19 mouse cellular contexts compared by ENCODE assay signal in the genomic region with DNA sequence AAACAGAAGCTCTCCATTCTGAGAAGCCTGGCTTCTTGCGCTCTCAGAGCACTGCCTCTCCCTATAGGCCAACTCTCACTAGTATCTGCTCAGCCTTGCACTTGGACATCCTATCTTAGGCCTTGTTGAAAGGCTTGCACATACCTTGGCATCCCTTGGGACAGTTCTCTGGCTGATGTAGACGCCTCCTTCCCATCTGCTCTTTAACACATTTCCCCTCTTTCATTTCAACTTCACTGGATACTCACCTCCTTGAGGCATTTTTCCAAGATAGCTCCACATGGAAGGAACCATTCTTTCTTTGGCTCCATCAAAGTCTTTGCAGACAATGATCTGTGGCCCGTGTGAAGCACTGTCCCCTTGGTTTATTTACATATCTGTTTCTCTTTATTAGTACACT.
A peak's percentile ranks its signal among the peaks of the same experiment; 100 is the strongest.
DNase-seq lines count a peak whose midpoint lies in the region; ATAC-seq and TF ChIP-seq lines count a peak whose summit lies in the region.
"Had no signal": no experiment of that assay in that cellular context is flagged by ENCODE, and none has a peak within 500 bp of the region (broad histone marks: within the 10 kb centered on the region; RNA-seq: fewer than 3 reads in every experiment).

No protein-coding gene starts in this region.

- no peak overlapping the region for H3K4me3 ChIP-seq in layer of hippocampus, adult 2 months
- H3K4me3 ChIP-seq: embryonic facial prominence, embryonic 10.5 days; embryonic facial prominence, embryonic 12.5 days; forebrain, embryonic 12.5 days had no signal

- no peak for TF ChIP-seq CTCF in layer of hippocampus, adult 2 months (conservative IDR thresholded peaks at IDR 0.05)

- no peak for DNase-seq in frontal cortex, postnatal 10 days (ENCODE audit: low spot score in 2 of 2)
- no peak for DNase-seq in layer of hippocampus, adult 2 months (ENCODE audit: low spot score in 2 of 2)
- DNase-seq in layer of hippocampus, adult 18-20 months (ENCODE audit: low spot score in 2 of 2): no peak
- peak; percentile 73 for DNase-seq in brain, adult 2 months (ENCODE audit: low read depth, low spot score)
- no peak for DNase-seq in urinary bladder, postnatal 36 days (ENCODE audit: low spot score in 2 of 2)
- DNase-seq: adrenal gland, adult 2 months; adrenal gland, postnatal 10 days; adrenal gland, postnatal 25 days; cerebellum, adult 11-12 months; cerebellum, adult 2 months; cerebellum, adult 9-10 months; cerebellum, postnatal 10 days; cerebellum, postnatal 25 days had no signal

- peak; percentile 50; the same call in 1 of the 2 replicates for ATAC-seq in frontal cortex, adult (ENCODE audit: low TSS enrichment)
- ATAC-seq: forebrain, embryonic 14.5 days; forebrain, embryonic 16.5 days had no signal

- H3K27ac ChIP-seq in layer of hippocampus, adult 2 months: peak overlapping the region; percentile 54; the same call in 1 of the 2 replicates
- H3K27ac ChIP-seq: embryonic facial prominence, embryonic 10.5 days; embryonic facial prominence, embryonic 12.5 days; forebrain, embryonic 12.5 days had no signal
